Mouse (Mus musculus) megakaryocyte, embryonic 14.5 days (primary cell): ENCODE results near the gene Kpna1.

Experiments used
- FLI1 ChIP-seq: IDR thresholded peaks from 2 replicates; pipeline ENCODE4 v1.6.1; 2012; ENCODE audit warnings: low read length, inconsistent platforms, mixed read lengths
- GATA1 ChIP-seq: IDR thresholded peaks from 3 replicates; pipeline ENCODE4 v1.6.1; 2012; ENCODE audit warnings: mixed read lengths, low read length, inconsistent platforms, borderline replicate concordance

DNA sequence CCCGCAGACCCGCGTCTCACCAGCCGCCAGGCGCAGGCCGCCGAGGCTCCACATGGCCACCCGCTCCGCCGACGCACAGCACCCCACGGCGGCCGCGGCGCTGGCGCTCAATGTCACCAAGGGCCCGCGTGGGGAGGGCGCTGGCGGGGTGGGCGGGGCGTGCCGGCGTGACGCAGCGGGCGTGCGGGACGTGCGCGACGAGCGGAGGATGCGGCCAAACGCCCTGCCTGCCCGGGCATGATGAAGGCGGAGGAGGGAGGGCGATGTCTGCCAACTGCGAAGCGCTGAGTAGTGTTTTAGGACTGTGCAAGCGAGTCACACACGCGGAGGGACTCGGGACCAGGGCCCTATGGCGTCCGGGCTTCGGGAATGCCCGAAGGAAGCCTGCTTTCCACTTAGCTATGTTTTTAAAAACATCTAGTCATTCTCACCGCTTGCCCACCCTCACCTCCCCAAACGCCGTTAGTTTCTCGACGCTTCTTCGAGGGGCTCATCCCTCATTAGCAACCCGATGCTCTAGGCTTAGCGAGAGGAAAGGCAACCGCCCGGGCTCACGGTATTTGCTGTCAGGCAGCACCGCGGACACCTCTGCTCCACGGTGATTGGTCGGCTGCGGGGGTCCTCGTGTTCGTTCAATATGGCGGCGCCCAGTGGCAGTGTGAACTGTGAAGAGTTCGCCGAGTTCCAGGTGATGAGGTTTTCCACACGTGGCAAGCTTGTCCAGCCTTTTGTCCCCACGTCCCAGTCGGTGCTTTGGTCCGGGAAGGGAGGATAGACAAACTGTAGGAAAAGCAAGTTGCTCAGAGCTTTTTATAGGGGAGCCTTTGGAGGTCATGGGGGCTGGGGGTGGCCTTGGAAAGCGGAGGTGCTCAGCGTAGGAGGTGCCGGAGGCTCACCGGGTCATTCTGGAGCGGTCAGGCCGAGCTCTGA is 93.2 kb downstream of the Kpna1 start, which contains the start of the genes Fam162a and Ccdc58:
- TF ChIP-seq GATA1 = no peak
- no peak for TF ChIP-seq FLI1
